Mouse (Mus musculus) lung, postnatal 36 days (tissue): ENCODE results near the gene Kazn.

Source experiments
- DNase-seq: peaks from one replicate; pipeline ENCODE4 v3.0.0; 2022; ENCODE audit warnings: mixed read lengths

Kazn gene

GRCm38 (mm10) chr4:142239240-142240126, at the start of gene Kazn:
Gene Kazn, minus strand, starts transcription at chr4:142239401.
- DNase-seq: peak; percentile 91

- no peak for DNase-seq
Measured at GRCm38 (mm10) chr4:142285471-142285870, 46.3 kb upstream of the Kazn start.

GRCm38 (mm10) chr4:142283867-142284266, 44.7 kb upstream of the Kazn start:
- DNase-seq: no peak

- DNase-seq: no peak
Measured at GRCm38 (mm10) chr4:142278197-142278575, 39.0 kb upstream of the Kazn start.

- DNase-seq: peak; percentile 10
Measured at GRCm38 (mm10) chr4:142277481-142278196, 38.4 kb upstream of the Kazn start.

GRCm38 (mm10) chr4:142275242-142275641, 36.0 kb upstream of the Kazn start:
- peak; percentile 9 for DNase-seq

GRCm38 (mm10) chr4:142274441-142275234, 35.4 kb upstream of the Kazn start:
- DNase-seq: no peak

- peak; percentile 7 for DNase-seq
Measured at GRCm38 (mm10) chr4:142271506-142271905, 32.3 kb upstream of the Kazn start.

- DNase-seq: no peak
Measured at GRCm38 (mm10) chr4:142267832-142268231, 28.6 kb upstream of the Kazn start.

- DNase-seq: no peak
Measured at GRCm38 (mm10) chr4:142267348-142267819, 28.2 kb upstream of the Kazn start.

- no peak for DNase-seq
Measured at GRCm38 (mm10) chr4:142264335-142264734, 25.1 kb upstream of the Kazn start.

- DNase-seq: no peak
Measured at GRCm38 (mm10) chr4:142261725-142262124, 22.5 kb upstream of the Kazn start.

GRCm38 (mm10) chr4:142258730-142259129, 19.5 kb upstream of the Kazn start:
- no peak for DNase-seq

GRCm38 (mm10) chr4:142254088-142254487, 14.9 kb upstream of the Kazn start:
- DNase-seq: no peak

GRCm38 (mm10) chr4:142251471-142252354, 12.5 kb upstream of the Kazn start:
- DNase-seq: no peak

GRCm38 (mm10) chr4:142250054-142250453, 10.9 kb upstream of the Kazn start:
- no peak for DNase-seq

GRCm38 (mm10) chr4:142249401-142249800, 10.2 kb upstream of the Kazn start:
- peak; percentile 77 for DNase-seq

GRCm38 (mm10) chr4:142248426-142248825, 9.2 kb upstream of the Kazn start:
- DNase-seq: peak; percentile 92

- no peak for DNase-seq
Measured at GRCm38 (mm10) chr4:142246698-142247097, 7.5 kb upstream of the Kazn start.

GRCm38 (mm10) chr4:142244641-142245040, 5.4 kb upstream of the Kazn start:
- no peak for DNase-seq

- no peak for DNase-seq
Measured at GRCm38 (mm10) chr4:142242750-142243383, 3.7 kb upstream of the Kazn start.
